Mouse (Mus musculus) forebrain, embryonic 16.5 days (tissue): ENCODE measurements around the gene Rph3al. TPM values are rescaled to one million over a fixed set of nuclear protein-coding genes. Genes with fewer than 3 reads are reported as not detected.

Experiments used
- ATAC-seq: fragments of 200-750 bp; cut with Nextera tagmentation; 2 replicates; pipeline ENCODE4 v1.8.0; 2017; ENCODE audit warnings: mild to moderate bottlenecking, moderate library complexity
- H3K27ac ChIP-seq: fragments of 300-500 bp; sonication (generic); 2 replicates; pipeline ENCODE4 v1.5.1; 2014; ENCODE audit warnings: low read length, control low read depth
- H3K27me3 ChIP-seq: fragments of 300-500 bp; sonication (generic); replicated peaks from 2 replicates; pipeline ENCODE4 v1.6.1; 2014; ENCODE audit warnings: low read length; ENCODE audit not compliant: control insufficient read depth, insufficient read depth
- H3K36me3 ChIP-seq: fragments of 300-500 bp; sonication (generic); 2 replicates; pipeline ENCODE4 v1.6.1; 2014; ENCODE audit not compliant: control insufficient read depth, insufficient read depth
- H3K4me1 ChIP-seq: fragments of 300-500 bp; sonication (generic); replicated peaks from 2 replicates; pipeline ENCODE4 v1.6.1; 2014; ENCODE audit warnings: low read length; ENCODE audit not compliant: control insufficient read depth, insufficient read depth
- H3K4me2 ChIP-seq: fragments of 300-500 bp; sonication (generic); 2 replicates; pipeline ENCODE4 v1.6.1; 2014; ENCODE audit warnings: mild to moderate bottlenecking, low read length, control low read depth
- H3K4me3 ChIP-seq: fragments of 300-500 bp; sonication (generic); replicated peaks from 2 replicates; pipeline ENCODE4 v1.5.1; 2014; ENCODE audit warnings: mild to moderate bottlenecking, low read length, control low read depth
- H3K9ac ChIP-seq: fragments of 300-500 bp; sonication (generic); replicated peaks from 2 replicates; pipeline ENCODE4 v1.6.1; 2014; ENCODE audit warnings: low read depth, low read length, control low read depth
- H3K9me3 ChIP-seq: fragments of 300-500 bp; sonication (generic); 2 replicates; pipeline ENCODE4 v1.6.1; 2016; ENCODE audit warnings: low read length; ENCODE audit not compliant: control insufficient read depth
- WGBS: fragments of 180-500 bp; shearing (Covaris S2); extraction: QIAGEN DNeasy Blood & Tissue Kit; methylation state at CpG from one replicate; pipeline ENCODE4 v1.1.7; 2014; 5-methylcytosine and 5-hydroxymethylcytosine counted together
- polyA plus RNA-seq: library from polyadenylated mRNA; unstranded; fragments of >200 nt; fragmentation: Nextera tagmentation; extraction: Ambion mirVana; gene quantifications from 2 replicates; pipeline ENCODE4 v1.2.1, GENCODE M21; 2015

Gene Rph3al
- polyA plus RNA-seq, 1 experiment from 2014 or later = 2.0 TPM

DNA sequence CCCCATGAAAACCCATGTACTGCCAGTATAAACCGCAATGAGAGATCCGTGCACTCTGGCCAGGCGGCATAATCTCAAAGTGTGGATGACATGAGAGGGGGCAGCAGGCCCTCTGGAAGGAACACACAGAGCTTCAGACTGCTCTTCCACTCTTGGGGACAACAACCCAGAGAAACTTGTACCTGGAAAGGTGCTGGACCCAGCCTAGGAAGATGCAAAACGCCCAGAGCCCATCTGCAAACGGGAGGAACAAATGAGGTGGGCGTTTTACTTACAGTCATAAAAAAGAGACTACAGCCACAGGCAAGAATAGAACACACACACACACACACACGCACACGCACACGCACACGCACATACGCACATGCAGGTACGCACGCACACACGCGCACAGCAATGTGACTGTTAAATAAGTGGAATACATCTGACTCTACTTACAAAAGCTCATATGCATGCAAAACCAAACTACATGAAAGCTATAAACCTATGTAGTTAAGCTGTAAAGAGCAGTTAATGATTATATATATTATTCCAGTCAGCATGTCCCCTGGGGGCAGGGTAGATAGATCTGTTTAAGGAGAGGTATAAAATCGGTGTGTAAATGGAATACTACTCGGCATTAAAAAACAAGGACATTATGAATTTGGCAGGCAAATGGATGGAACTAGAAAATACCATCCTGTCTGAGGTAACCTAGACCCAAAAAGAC, 19.0 kb upstream of the Rph3al start:
- Histone ChIP-seq H3K4me1 (no peaks in the 10 kb centered on the region), H3K4me3 (no peak overlapping the region), H3K4me2 (no peak overlapping the region), H3K27ac (no peak overlapping the region), H3K9me3 (no peaks in the 10 kb centered on the region), H3K36me3 (no peaks in the 10 kb centered on the region), H3K27me3 (no peaks in the 10 kb centered on the region), H3K9ac (no peak overlapping the region)
- WGBS = 93% methylated on average over 17 of the region's 17 CpGs
- no peak for ATAC-seq

GRCm38 (mm10) chr11:75956651-75957050, 18.4 kb upstream of the Rph3al start:
- ATAC-seq = no peak
- Histone ChIP-seq H3K4me1 (no peaks in the 10 kb centered on the region), H3K4me3 (no peak overlapping the region), H3K27me3 (no peaks in the 10 kb centered on the region), H3K27ac (no peak overlapping the region), H3K36me3 (no peaks in the 10 kb centered on the region), H3K4me2 (no peak overlapping the region), H3K9me3 (no peaks in the 10 kb centered on the region), H3K9ac (no peak overlapping the region)
- WGBS = 84% methylated on average over 8 of the region's 8 CpGs

DNA sequence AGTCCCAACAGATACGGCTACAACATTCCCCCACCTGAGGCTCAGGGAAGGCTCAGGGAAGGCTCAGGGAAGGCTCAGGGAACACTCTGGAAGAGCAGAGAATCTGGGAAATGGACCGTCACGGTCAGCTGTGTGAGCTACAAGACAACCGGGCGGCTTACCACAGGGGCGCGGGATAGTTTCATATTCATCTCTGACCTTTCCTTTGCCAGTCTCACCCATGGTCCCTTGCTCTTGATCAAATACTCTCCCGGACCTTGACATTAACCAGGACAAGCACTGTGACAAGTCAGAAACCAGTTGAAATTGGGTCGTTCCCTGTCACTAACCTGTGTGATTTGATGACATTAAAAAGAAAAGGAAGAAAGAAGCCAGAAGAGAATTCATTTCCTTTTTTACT, 16.7 kb upstream of the Rph3al start:
- H3K27me3 ChIP-seq = no peaks in the 10 kb centered on the region
- no peak for ATAC-seq
- no peak overlapping the region for H3K4me2 ChIP-seq
- no peak overlapping the region for H3K27ac ChIP-seq
- no peak overlapping the region for H3K4me3 ChIP-seq
- WGBS = 93% methylated on average over 9 of the region's 9 CpGs
- H3K4me1 ChIP-seq = no peaks in the 10 kb centered on the region
- H3K9ac ChIP-seq = no peak overlapping the region
- H3K36me3 ChIP-seq = no peaks in the 10 kb centered on the region
- no peaks in the 10 kb centered on the region for H3K9me3 ChIP-seq

GRCm38 (mm10) chr11:75951895-75952294, 13.7 kb upstream of the Rph3al start:
- no peak overlapping the region for H3K27ac ChIP-seq
- no peak overlapping the region for H3K9ac ChIP-seq
- no peak overlapping the region for H3K4me2 ChIP-seq
- no peaks in the 10 kb centered on the region for H3K4me1 ChIP-seq
- ATAC-seq = no peak
- H3K36me3 ChIP-seq = no peaks in the 10 kb centered on the region
- H3K9me3 ChIP-seq = no peaks in the 10 kb centered on the region
- H3K27me3 ChIP-seq = no peaks in the 10 kb centered on the region
- H3K4me3 ChIP-seq = no peak overlapping the region
- 79% methylated on average over 5 of the region's 5 CpGs for WGBS

- Histone ChIP-seq H3K4me3 (no peak overlapping the region), H3K4me1 (peaks cover 5% of the 10 kb centered on the region), H3K9me3 (no peaks in the 10 kb centered on the region), H3K27ac (no peak overlapping the region), H3K4me2 (no peak overlapping the region), H3K36me3 (no peaks in the 10 kb centered on the region), H3K27me3 (no peaks in the 10 kb centered on the region), H3K9ac (no peak overlapping the region)
- ATAC-seq = no peak
- WGBS = 89% methylated on average over 3 of the region's 3 CpGs
Measured at GRCm38 (mm10) chr11:75950459-75950858, 12.2 kb upstream of the Rph3al start.

GRCm38 (mm10) chr11:75948789-75949188, 10.6 kb upstream of the Rph3al start:
- Histone ChIP-seq H3K4me1 (peaks cover 5% of the 10 kb centered on the region), H3K27me3 (no peaks in the 10 kb centered on the region), H3K4me2 (no peak overlapping the region), H3K36me3 (no peaks in the 10 kb centered on the region), H3K4me3 (no peak overlapping the region), H3K9ac (no peak overlapping the region), H3K9me3 (no peaks in the 10 kb centered on the region), H3K27ac (no peak overlapping the region)
- ATAC-seq = no peak
- WGBS = 47% methylated on average over 3 of the region's 3 CpGs

- peaks cover 5% of the 10 kb centered on the region for H3K4me1 ChIP-seq
- no peaks in the 10 kb centered on the region for H3K27me3 ChIP-seq
- whole genome bisulfite sequencing = 27% methylated on average over 5 of the region's 5 CpGs
- no peaks in the 10 kb centered on the region for H3K9me3 ChIP-seq
- no peak overlapping the region for H3K4me3 ChIP-seq
- no peak overlapping the region for H3K9ac ChIP-seq
- ATAC-seq = no peak
- no peak overlapping the region for H3K4me2 ChIP-seq
- H3K27ac ChIP-seq = no peak overlapping the region
- H3K36me3 ChIP-seq = no peaks in the 10 kb centered on the region
Measured at GRCm38 (mm10) chr11:75947223-75947622, 9.0 kb upstream of the Rph3al start.

GRCm38 (mm10) chr11:75945805-75946450, 7.7 kb upstream of the Rph3al start:
- WGBS = 7% methylated on average over 9 of the region's 9 CpGs
- H3K9me3 ChIP-seq = no peaks in the 10 kb centered on the region
- no peak for ATAC-seq
- no peak overlapping the region; the same call in 1 of the 2 replicates for H3K9ac ChIP-seq
- H3K27ac ChIP-seq = no peak overlapping the region
- no peak overlapping the region for H3K4me2 ChIP-seq
- peaks cover 5% of the 10 kb centered on the region for H3K4me1 ChIP-seq
- H3K36me3 ChIP-seq = no peaks in the 10 kb centered on the region
- H3K4me3 ChIP-seq = no peak overlapping the region
- no peaks in the 10 kb centered on the region for H3K27me3 ChIP-seq

GRCm38 (mm10) chr11:75937370-75937871, 808 bp downstream of the Rph3al start:
- H3K9me3 ChIP-seq = no peaks in the 10 kb centered on the region
- H3K4me3 ChIP-seq = no peak overlapping the region
- no peak overlapping the region for H3K9ac ChIP-seq
- H3K36me3 ChIP-seq = no peaks in the 10 kb centered on the region
- ATAC-seq = no peak; the same call in 1 of the 2 replicates
- WGBS = 37% methylated on average over 6 of the region's 6 CpGs
- H3K27ac ChIP-seq = no peak overlapping the region
- H3K4me2 ChIP-seq = no peak overlapping the region
- peaks cover 8% of the 10 kb centered on the region; the same call in 1 of the 2 replicates for H3K4me1 ChIP-seq
- no peaks in the 10 kb centered on the region for H3K27me3 ChIP-seq
